Mouse (Mus musculus) B cell, adult (primary cell): ENCODE data around the gene Lrp3. TPM values are rescaled to one million over a fixed set of nuclear protein-coding genes. Genes with fewer than 3 reads are reported as not detected.

Source experiments
- total RNA-seq: library from RNA; stranded (reverse); gene quantifications from 4 replicates; pipeline ENCODE4 v1.2.4, GENCODE M21; 2023; ENCODE audit not compliant: inconsistent age

Lrp3 gene
- total RNA-seq, result not detected in 4 replicates

DNA sequence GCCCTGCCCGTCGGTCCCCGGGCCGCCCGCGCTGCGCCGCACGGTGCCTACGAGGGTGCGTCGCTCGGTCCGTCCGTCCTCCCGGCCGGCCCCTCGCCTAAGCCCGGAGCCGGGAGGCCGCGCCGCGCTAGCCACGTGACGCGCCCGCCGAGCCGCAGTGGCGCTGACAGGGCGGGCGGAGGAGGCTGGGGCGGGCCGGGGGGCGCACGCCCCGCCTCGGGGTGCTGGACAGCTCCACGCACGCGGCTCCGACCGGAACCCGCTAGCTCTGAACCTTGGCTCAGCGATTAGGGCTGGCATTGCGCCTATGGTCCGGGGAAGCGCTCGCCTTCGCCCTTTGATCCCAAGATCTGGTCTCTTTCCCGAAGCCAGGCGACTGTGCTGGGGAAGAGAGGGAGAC, at the start of gene Lrp3:
Gene Lrp3 (minus strand): TSS at position 274 of the 400 bp plus-strand sequence.

DNA sequence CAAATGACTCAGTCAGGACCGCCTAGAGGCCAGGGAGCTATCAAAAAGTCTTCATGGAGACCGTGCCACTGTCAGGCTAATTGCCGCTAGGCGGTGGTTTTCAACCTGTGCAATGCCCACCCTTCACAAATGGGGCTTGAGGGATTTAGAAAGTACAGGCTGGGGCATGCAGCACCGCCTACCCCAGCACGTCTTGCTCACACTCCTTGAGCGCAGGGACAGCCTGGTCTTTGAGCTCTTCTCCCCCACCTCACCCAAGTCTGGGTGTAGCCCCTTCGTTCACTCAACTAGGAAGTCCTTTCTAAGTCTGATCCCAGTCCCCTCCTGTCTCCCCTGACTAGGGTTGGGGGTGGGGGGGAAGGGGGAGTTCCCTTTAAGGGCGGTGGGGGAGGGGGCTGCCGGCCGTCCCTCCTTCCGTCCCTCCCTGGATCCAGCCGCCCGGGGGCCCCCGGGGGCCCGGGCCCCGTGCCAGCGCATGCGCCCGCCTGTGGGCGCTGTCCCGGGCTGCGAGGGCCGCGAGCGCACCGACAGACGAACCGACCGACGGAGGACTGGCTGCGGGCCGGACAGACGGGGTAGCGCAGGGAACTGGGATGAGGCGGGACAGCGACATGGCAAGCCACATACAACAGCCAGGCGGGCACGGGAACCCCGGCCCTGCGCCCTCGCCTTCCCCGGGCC, 29.3 kb downstream of the Lrp3 start, which contains the start of gene Slc7a10:
Gene Slc7a10 (plus strand): TSS at position 497 of the 681 bp plus-strand sequence.

Other genes with a start within 250 kb of the Lrp3 start
- 32.6 to 39.4 TPM (median 34.9 TPM) in 4 replicates for gene Cebpg, start 158.9 kb downstream of the Lrp3 start, total RNA-seq
- 0.42 to 0.78 TPM (median 0.61 TPM) in 4 replicates for gene Cebpa, start 96.2 kb downstream of the Lrp3 start, total RNA-seq
- not detected in 4 replicates for gene Slc7a10, start 29.1 kb downstream of the Lrp3 start, total RNA-seq
- 15.5 to 22.8 TPM (median 19.9 TPM) in 4 replicates for gene Gpatch1, start 102.9 kb upstream of the Lrp3 start, total RNA-seq
- gene Rhpn2, start 118.7 kb upstream of the Lrp3 start, total RNA-seq, result 0.18 to 1.1 TPM (median 0.55 TPM) in 3 of 4 replicates, not detected in the other
- 12.2 to 12.5 TPM (median 12.4 TPM) in 4 replicates for gene Faap24, start 181.3 kb upstream of the Lrp3 start, total RNA-seq
- 25.0 to 39.3 TPM (median 32.5 TPM) in 4 replicates for gene Cep89, start 181.5 kb upstream of the Lrp3 start, total RNA-seq
- gene Slc7a9, start 233.3 kb upstream of the Lrp3 start, total RNA-seq, result not detected in 4 replicates